9 mouse cellular contexts compared by ENCODE assay signal in genomic region chr2:29563986-29564385, GRCm38 (mm10). TPM values are rescaled to one million over a fixed set of nuclear protein-coding genes. Genes with fewer than 3 reads are reported as not detected.
DNase-seq lines count a peak whose midpoint lies in the region; ATAC-seq and TF ChIP-seq lines count a peak whose summit lies in the region.
"Had no signal": no experiment of that assay in that cellular context is flagged by ENCODE, and none has a peak within 500 bp of the region (broad histone marks: within the 10 kb centered on the region; RNA-seq: fewer than 3 reads in every experiment).

No protein-coding gene starts in this region.

- intact Hi-C loops in heart, postnatal 10 days (cut with DNase I) = no loop called here

- no peaks in the 10 kb centered on the region for H3K36me3 ChIP-seq in midbrain, postnatal 0 days (ENCODE audit: insufficient read depth, low read length)
- H3K36me3 ChIP-seq in neural tube, embryonic 15.5 days = no peaks in the 10 kb centered on the region

- no peak for ATAC-seq in midbrain, postnatal 0 days (ENCODE audit: low FRiP score)
- no peak for ATAC-seq in neural tube, embryonic 15.5 days (ENCODE audit: low FRiP score)
- no peak for ATAC-seq in inflammation-experienced regulatory T-cells, adult 6 months

- no peak overlapping the region for H3K9ac ChIP-seq in midbrain, postnatal 0 days (replicated peaks; ENCODE audit: low read length, poor library complexity, severe bottlenecking)
- no peak overlapping the region for H3K9ac ChIP-seq in neural tube, embryonic 15.5 days (replicated peaks)

- H3K27me3 ChIP-seq in midbrain, postnatal 0 days (ENCODE audit: insufficient read depth, low read length) = no peaks in the 10 kb centered on the region
- H3K27me3 ChIP-seq in neural tube, embryonic 15.5 days (replicated peaks) = no peaks in the 10 kb centered on the region

- peaks cover 9% of the 10 kb centered on the region for H3K4me1 ChIP-seq in midbrain, postnatal 0 days (ENCODE audit: insufficient read depth, low read length)
- peaks cover 13% of the 10 kb centered on the region for H3K4me1 ChIP-seq in neural tube, embryonic 15.5 days

- no peak for TF ChIP-seq POLR2A in brain, embryonic 14.5 days (IDR thresholded peaks at IDR 0.05; ENCODE audit: borderline replicate concordance, extremely low read depth, insufficient read depth, insufficient read length, poor library complexity, severe bottlenecking)

- peak; percentile 30 to 37 for DNase-seq in heart, postnatal 10 days
- no peak for DNase-seq in heart, adult 8-10 months (ENCODE audit: low spot score)
- DNase-seq in brain, embryonic 14.5 days (ENCODE audit: low read depth) = peak; percentile 88
- peak; percentile 39 to 75 for DNase-seq in frontal cortex, postnatal 36 days (ENCODE audit: low spot score in 2 of 2)
- peak; percentile 84 for DNase-seq in midbrain, postnatal 0 days (ENCODE audit: low spot score)
- no peak for DNase-seq in spleen, postnatal 10 days (ENCODE audit: low spot score in 2 of 2)
- DNase-seq: kidney, postnatal 36 days had no signal

- H3K27ac ChIP-seq in midbrain, postnatal 0 days (ENCODE audit: low read depth, low read length) = no peak overlapping the region
- H3K27ac ChIP-seq in neural tube, embryonic 15.5 days (replicated peaks) = no peak overlapping the region

- H3K9me3 ChIP-seq in midbrain, postnatal 0 days (ENCODE audit: low read length) = no peaks in the 10 kb centered on the region
- H3K9me3 ChIP-seq in neural tube, embryonic 15.5 days (replicated peaks) = no peaks in the 10 kb centered on the region

- no peak for TF ChIP-seq CTCF in brain, embryonic 14.5 days (IDR thresholded peaks at IDR 0.05; ENCODE audit: borderline replicate concordance, extremely low read depth, insufficient read depth, insufficient read length)
- TF ChIP-seq CTCF in midbrain, postnatal 0 days (IDR thresholded peaks at IDR 0.05) = no peak

- no peak overlapping the region for H3K4me3 ChIP-seq in midbrain, postnatal 0 days (ENCODE audit: low read depth, low read length)
- H3K4me3 ChIP-seq in neural tube, embryonic 15.5 days (replicated peaks) = no peak overlapping the region

- H3K4me2 ChIP-seq in midbrain, postnatal 0 days (ENCODE audit: low read depth, low read length, poor library complexity, severe bottlenecking) = no peak overlapping the region
- H3K4me2 ChIP-seq in neural tube, embryonic 15.5 days = no peak overlapping the region

- 45% methylated on average over 7 of the region's 7 CpGs for WGBS in midbrain, postnatal 0 days
- 55% methylated on average over 7 of the region's 7 CpGs for WGBS in neural tube, embryonic 15.5 days

RNA-seq across cellular contexts. Expression of gene Rapgef1, which starts 55.5 kb away (rescaled TPM):
- 100 to 1,000 TPM in 1 of 2 experiments, 10 to 100 TPM in 1; 92.7 to 102 TPM for total RNA-seq in heart, postnatal 10 days (2021)
- 100 to 1,000 TPM in 3 of 4 experiments, 10 to 100 TPM in 1; 98.1 to 113 (median 107) TPM for total RNA-seq in heart, adult 8-10 months (2022)
- 94.9 and 101 TPM in 2 replicates for polyA plus RNA-seq in brain, embryonic 14.5 days (2012; rRNA removed)
- total RNA-seq in midbrain, postnatal 0 days (2014; rRNA removed) = 98.7 and 109 TPM in 2 replicates
- 15.4 and 16.2 TPM in 2 replicates for polyA plus RNA-seq in midbrain, postnatal 0 days (2015; fragmentation: Nextera tagmentation; extraction: Ambion mirVana)
- 16.3 and 16.9 TPM in 2 replicates for polyA plus RNA-seq in neural tube, embryonic 15.5 days (2015; fragmentation: Nextera tagmentation; extraction: Ambion mirVana)
- polyA plus RNA-seq in inflammation-experienced regulatory T-cells, adult 6 months (2017; shearing (Covaris generic)) = 10 to 100 TPM; 26.4 to 37.9 (median 29.7) TPM

Comparison
In these comparisons a context has a peak if more than half of its experiments do, and no peak if none do; other contexts are left out.
1. DNase-seq: peak in heart, postnatal 10 days (2 of 2), brain, embryonic 14.5 days (single experiment), frontal cortex, postnatal 36 days (2 of 2) and midbrain, postnatal 0 days (single experiment); none in heart, adult 8-10 months (single experiment) and spleen, postnatal 10 days (0 of 2).